Mouse (Mus musculus): ENCODE measurements around the gene Ccdc7a. TPM values are rescaled to one million over a fixed set of nuclear protein-coding genes. Genes with fewer than 3 reads are reported as not detected.

Ccdc7a gene
- not detected in 2 replicates for polyA plus RNA-seq (2012; rRNA removed; ENCODE audit: low replicate concordance)

GRCm38 (mm10) chr8:129065417-129065816 is at the start of gene Ccdc7a:
TSS of gene Ccdc7a (minus strand) at chr8:129065517.

GRCm38 (mm10) chr8:129066834-129067233 is 1.5 kb upstream of the Ccdc7a start, which contains the start of gene Ccdc7b:
TSS of gene Ccdc7b (plus strand) at chr8:129067134.

DNA sequence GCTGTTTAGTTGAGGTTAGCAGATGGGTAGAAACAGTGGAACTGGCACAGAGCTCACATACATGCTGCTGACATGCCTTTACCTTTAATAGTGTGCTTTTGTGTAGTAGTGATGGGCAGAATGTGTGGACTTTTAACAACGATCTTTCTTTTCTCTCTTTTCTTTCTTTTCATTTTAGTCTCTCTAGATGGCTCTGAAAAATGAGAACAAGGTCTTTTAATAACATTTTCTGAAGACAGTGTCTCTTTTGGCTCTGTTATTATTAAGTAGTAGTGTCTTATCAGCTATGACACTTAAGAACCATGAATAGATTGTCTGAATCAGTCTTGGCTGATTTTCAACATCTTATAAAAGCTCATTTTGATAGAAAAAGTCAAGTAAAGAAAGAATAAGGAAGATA is 266.7 kb downstream of the Ccdc7a start, which contains the start of gene Gm3952:
Gene Gm3952, minus strand, starts transcription at position 101 of the 400 bp plus-strand sequence.

GRCm38 (mm10) chr8:128685507-128686428 is 379.5 kb downstream of the Ccdc7a start, which contains the start of gene Itgb1:
TSS of gene Itgb1 (plus strand) at chr8:128685654.

Other genes with a start within 250 kb of the Ccdc7a start
- not detected in 2 replicates for gene Ccdc7b, start 1.6 kb upstream of the Ccdc7a start, polyA plus RNA-seq (2012; rRNA removed; ENCODE audit: low replicate concordance)
- not detected in 2 replicates for gene Gm10999, start 66.1 kb upstream of the Ccdc7a start, polyA plus RNA-seq (2012; rRNA removed; ENCODE audit: low replicate concordance)
- 3.9 and 4.3 TPM in 2 replicates for gene 2610044O15Rik8, start 168.9 kb upstream of the Ccdc7a start, polyA plus RNA-seq (2012; rRNA removed; ENCODE audit: low replicate concordance)

All from subcutaneous adipose tissue, adult 2 months (tissue).